Mouse (Mus musculus) retina, postnatal 1 day (tissue): ENCODE results near the gene Kif12.
A peak's percentile ranks its signal among the peaks of the same experiment; 100 is the strongest.

Source experiments
- DNase-seq: peaks from one replicate; pipeline ENCODE4 v3.0.0-alpha.2; 2012

Gene Kif12

GRCm38 (mm10) chr4:63171969-63172685, at the start of gene Kif12:
Gene Kif12, minus strand, starts transcription at chr4:63172131.
- DNase-seq: no peak

- DNase-seq: no peak
Measured at GRCm38 (mm10) chr4:63221096-63221958, 49.4 kb upstream of the Kif12 start.

GRCm38 (mm10) chr4:63219635-63220034, 47.7 kb upstream of the Kif12 start:
- DNase-seq: no peak

- DNase-seq: no peak
Measured at GRCm38 (mm10) chr4:63219059-63219458, 47.1 kb upstream of the Kif12 start.

GRCm38 (mm10) chr4:63217513-63217912, 45.6 kb upstream of the Kif12 start:
- no peak for DNase-seq

- peak; percentile 41 for DNase-seq
Measured at GRCm38 (mm10) chr4:63216566-63216965, 44.6 kb upstream of the Kif12 start.

GRCm38 (mm10) chr4:63215993-63216531, 44.1 kb upstream of the Kif12 start:
- peak; percentile 76 for DNase-seq

GRCm38 (mm10) chr4:63215185-63215992, 43.5 kb upstream of the Kif12 start:
- peak; percentile 81 for DNase-seq

GRCm38 (mm10) chr4:63213907-63214621, 42.1 kb upstream of the Kif12 start, which contains the start of gene Col27a1:
Gene Col27a1, plus strand, starts transcription at chr4:63214004.
- DNase-seq: peak; percentile 48

- no peak for DNase-seq
Measured at GRCm38 (mm10) chr4:63205583-63205982, 33.7 kb upstream of the Kif12 start.

GRCm38 (mm10) chr4:63203874-63204273, 31.9 kb upstream of the Kif12 start:
- no peak for DNase-seq

- DNase-seq: no peak
Measured at GRCm38 (mm10) chr4:63199366-63199765, 27.4 kb upstream of the Kif12 start.

GRCm38 (mm10) chr4:63194366-63194765, 22.4 kb upstream of the Kif12 start:
- no peak for DNase-seq

- no peak for DNase-seq
Measured at GRCm38 (mm10) chr4:63191641-63192040, 19.7 kb upstream of the Kif12 start.

GRCm38 (mm10) chr4:63186281-63186870, 14.4 kb upstream of the Kif12 start:
- DNase-seq: peak; percentile 12

- DNase-seq: peak; percentile 67
Measured at GRCm38 (mm10) chr4:63181556-63181955, 9.6 kb upstream of the Kif12 start.

GRCm38 (mm10) chr4:63171122-63171521, 809 bp downstream of the Kif12 start:
- no peak for DNase-seq

GRCm38 (mm10) chr4:63170061-63170460, 1.9 kb downstream of the Kif12 start:
- DNase-seq: no peak

GRCm38 (mm10) chr4:63166323-63166722, 5.6 kb downstream of the Kif12 start:
- no peak for DNase-seq

- no peak for DNase-seq
Measured at GRCm38 (mm10) chr4:63165636-63166035, 6.3 kb downstream of the Kif12 start.

- peak; percentile 87 for DNase-seq
Measured at GRCm38 (mm10) chr4:63158961-63159592, 12.9 kb downstream of the Kif12 start.
